Mouse (Mus musculus): ENCODE results near the gene Gle1.
"Not testable (repeated sequence)": the region's sequence is repeated elsewhere in the genome, so short reads cannot be mapped to it uniquely, and the experiment has no call there.

Gle1 gene

GRCm38 (mm10) chr2:29934906-29935599, at the start of gene Gle1:
Gene Gle1 (plus strand): TSS chr2:29935426.
- peak; percentile 71 for ATAC-seq (ENCODE audit: insufficient number of reproducible peaks, low FRiP score, low TSS enrichment)

DNA sequence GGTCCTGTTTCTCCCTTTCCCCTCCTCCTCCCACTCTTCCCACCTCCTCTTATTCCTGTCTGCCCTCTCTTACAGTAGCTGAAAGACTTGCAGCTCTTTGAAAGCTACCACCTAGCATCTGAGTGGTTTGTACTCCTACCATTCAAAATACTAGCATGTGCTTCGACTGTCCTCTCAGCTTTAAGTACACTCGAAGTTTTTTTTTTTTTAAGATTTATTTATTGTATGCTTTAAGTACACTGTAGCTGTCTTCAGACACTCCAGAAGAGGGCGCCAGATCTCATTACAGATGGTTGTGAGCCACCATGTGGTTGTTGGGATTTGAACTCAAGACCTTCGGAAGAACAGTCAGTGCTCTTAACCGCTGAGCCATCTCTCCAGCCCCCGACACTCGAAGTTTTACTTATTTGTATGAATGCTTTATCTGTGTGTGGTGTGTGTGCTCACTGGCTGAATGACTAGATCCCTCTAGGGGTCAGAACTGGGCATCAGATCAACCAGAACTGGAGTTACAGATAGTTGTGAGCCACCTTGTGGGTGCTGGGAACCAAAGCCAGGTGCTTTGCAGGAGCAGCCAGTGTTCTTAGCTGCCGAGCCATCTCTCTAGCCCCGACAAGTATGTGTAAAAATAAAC, 48.5 kb upstream of the Gle1 start:
- ATAC-seq (ENCODE audit: insufficient number of reproducible peaks, low FRiP score, low TSS enrichment) = not testable (repeated sequence)

DNA sequence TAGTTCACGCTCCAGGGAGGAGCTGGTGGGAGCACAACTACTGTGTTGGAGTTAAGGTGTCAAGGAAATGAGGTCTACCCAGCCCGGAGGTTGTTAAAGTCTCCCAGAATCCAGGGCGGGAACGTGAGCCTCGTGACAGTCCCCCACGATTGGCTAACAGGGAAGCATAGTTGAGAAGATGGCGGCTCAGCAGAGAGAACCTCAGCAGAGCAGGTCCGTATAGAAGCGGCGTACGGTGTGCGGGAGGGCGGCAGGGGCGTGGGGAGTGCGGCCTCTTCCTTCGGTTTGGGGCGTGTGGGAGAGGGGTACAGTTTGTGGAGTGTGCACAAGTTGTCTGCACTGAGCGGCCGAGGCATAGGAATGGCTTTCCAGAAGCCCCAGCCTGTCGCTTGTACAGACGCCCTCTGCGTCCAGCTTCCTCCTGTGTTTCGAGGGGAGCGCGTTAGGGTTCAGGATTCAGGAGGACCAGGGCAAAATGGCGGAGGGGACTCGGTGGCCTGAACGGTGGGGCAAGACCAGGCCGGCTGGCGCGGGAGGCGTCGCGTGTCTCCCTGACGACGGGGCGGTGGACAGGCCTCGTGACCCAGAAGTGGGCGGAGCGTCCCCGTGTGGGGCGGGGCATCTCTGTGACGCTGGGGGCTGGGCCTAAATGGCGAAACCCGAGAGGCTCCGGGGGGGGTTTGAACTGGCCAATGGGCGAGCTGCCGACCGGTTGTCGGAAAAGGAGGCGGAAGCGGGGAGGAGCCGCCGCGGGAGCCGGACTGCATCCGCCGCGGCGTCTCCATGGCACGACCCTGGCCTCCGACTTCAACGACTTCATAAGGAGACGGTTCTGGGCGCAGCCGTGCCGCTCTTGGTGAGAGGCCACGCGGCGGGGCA, 45.9 kb upstream of the Gle1 start, which contains the start of gene Odf2:
Odf2 (plus strand) TSS at position 156 of the 879 bp plus-strand sequence.
- peak; percentile 68 for ATAC-seq (ENCODE audit: insufficient number of reproducible peaks, low FRiP score, low TSS enrichment)

- ATAC-seq (ENCODE audit: insufficient number of reproducible peaks, low FRiP score, low TSS enrichment) = peak; percentile 67
Observed at GRCm38 (mm10) chr2:29889991-29890833, 45.0 kb upstream of the Gle1 start.

DNA sequence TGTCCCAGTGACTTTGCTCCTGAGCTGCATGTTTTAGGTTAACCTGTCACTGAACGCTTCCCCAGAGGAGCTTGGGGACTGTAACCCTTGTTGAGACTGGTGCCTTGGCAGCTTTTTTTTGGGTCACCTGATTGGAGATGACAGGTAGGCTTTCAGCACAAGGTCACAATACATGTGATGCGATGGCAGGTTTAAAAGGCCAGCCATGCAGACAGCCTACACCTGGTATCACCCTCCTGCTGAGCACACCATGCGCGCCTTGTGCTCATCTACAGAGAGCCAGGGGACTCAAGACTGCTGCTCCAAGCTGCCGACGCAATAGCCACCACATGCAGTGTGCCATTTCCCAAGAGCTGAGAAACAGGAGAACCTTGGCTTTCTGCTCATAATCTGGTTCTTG, 43.5 kb upstream of the Gle1 start:
- no peak for ATAC-seq (ENCODE audit: insufficient number of reproducible peaks, low FRiP score, low TSS enrichment)

DNA sequence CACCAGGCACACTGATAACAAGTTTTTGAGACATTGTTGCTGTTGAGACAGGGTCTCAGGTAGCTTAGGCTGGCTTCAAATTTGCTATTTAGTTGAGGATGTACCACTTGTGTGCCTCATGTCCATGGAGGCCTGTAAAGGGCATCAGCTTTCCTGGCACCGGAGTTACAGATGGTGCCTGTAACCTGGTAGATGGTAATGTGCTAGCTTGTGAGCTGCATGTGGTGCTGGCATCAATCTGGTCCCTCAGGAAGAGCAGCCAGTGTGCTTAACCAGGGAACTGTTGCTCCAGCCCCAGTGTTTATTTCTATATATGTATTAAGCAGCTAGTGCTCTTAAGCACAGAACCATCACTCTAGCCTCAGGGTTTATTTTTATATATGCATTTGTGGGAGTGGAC, 39.2 kb upstream of the Gle1 start:
- ATAC-seq (ENCODE audit: insufficient number of reproducible peaks, low FRiP score, low TSS enrichment) = no peak

DNA sequence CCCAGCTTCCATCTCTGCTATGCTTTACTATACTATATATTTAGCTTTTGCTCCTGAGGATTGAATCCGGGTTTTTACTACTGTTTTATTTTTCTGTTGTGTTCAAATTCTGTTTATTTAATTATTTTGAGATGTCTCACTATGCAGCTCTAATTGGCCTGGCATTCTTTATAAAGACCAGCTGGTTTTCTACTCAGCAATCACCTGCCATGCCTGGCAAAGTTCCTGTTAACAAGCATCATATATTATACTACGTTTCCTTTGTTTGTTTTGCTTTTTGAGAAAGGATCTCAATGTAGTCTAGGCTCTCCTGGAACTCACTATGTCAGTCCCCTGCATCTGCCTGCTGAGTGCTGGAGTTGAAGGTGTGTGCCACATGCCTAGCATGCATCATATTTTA, 37.9 kb upstream of the Gle1 start:
- no peak for ATAC-seq (ENCODE audit: insufficient number of reproducible peaks, low FRiP score, low TSS enrichment)

DNA sequence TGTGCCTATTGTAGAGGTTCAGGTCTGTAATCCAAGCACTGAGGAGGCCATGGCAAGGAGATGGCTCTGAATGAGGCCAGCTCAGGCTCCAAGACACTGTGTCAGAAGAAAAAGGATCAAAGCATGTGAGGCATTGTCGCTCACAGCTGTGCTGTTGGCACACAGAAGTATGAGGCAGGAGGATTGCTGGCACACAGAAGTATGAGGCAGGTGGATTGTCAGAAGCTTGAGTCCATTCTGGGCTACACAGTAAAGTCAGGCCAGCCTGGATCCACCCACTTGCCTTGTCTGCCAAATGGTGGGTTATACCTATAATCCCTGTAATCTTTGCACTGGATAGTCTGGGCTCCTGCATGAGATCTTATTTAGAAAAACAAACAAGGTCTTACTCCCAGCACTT, 37.1 kb upstream of the Gle1 start:
- no peak for ATAC-seq (ENCODE audit: insufficient number of reproducible peaks, low FRiP score, low TSS enrichment)

- no peak for ATAC-seq (ENCODE audit: insufficient number of reproducible peaks, low FRiP score, low TSS enrichment)
Observed at GRCm38 (mm10) chr2:29902194-29902593, 33.0 kb upstream of the Gle1 start.

GRCm38 (mm10) chr2:29908171-29908570, 27.1 kb upstream of the Gle1 start:
- not testable (repeated sequence) for ATAC-seq (ENCODE audit: insufficient number of reproducible peaks, low FRiP score, low TSS enrichment)

- no peak for ATAC-seq (ENCODE audit: insufficient number of reproducible peaks, low FRiP score, low TSS enrichment)
Observed at GRCm38 (mm10) chr2:29910042-29910441, 25.2 kb upstream of the Gle1 start.

DNA sequence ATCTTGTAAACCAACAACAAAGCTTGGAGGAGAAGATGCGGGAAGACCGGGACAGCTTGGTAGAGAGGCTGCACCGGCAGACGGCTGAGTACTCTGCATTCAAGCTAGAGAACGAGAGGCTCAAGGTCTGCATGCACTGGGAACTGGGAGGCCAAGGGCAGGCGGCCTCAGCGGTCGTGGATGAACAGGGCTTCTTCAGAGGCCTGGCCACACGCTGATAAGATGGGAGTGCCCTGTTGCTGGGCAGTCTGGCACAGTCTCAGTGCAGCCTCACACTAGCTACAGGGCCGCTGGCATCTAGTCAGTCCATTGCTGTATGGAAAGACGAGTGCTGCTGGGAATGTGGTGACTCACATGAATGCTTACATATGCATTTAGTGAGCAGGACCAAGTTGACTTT, 17.6 kb upstream of the Gle1 start:
- no peak for ATAC-seq (ENCODE audit: insufficient number of reproducible peaks, low FRiP score, low TSS enrichment)

- ATAC-seq (ENCODE audit: insufficient number of reproducible peaks, low FRiP score, low TSS enrichment) = no peak
Observed at GRCm38 (mm10) chr2:29922011-29922410, 13.2 kb upstream of the Gle1 start.

- no peak for ATAC-seq (ENCODE audit: insufficient number of reproducible peaks, low FRiP score, low TSS enrichment)
Observed at GRCm38 (mm10) chr2:29926542-29926941, 8.7 kb upstream of the Gle1 start.

DNA sequence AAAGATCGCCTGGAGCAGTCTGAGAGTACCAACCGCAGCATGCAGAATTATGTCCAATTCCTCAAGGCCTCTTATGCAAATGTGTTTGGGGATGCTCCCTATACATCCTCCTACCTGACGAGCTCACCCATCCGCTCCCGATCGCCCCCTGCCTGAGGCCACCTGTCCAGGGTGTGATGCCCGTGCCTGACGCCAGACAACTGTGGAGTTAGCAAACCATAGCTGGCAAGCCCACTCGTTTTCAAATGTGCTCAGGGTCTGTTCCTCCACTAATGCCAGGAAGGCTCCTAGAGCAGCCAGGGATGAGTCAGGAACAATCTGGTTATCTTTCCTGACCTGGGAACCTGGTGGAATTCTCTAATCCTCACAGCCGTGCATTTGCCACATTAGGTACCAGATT, 4.7 kb upstream of the Gle1 start:
- ATAC-seq (ENCODE audit: insufficient number of reproducible peaks, low FRiP score, low TSS enrichment) = peak; percentile 90

- no peak for ATAC-seq (ENCODE audit: insufficient number of reproducible peaks, low FRiP score, low TSS enrichment)
Observed at GRCm38 (mm10) chr2:29931194-29931593, 4.0 kb upstream of the Gle1 start.

DNA sequence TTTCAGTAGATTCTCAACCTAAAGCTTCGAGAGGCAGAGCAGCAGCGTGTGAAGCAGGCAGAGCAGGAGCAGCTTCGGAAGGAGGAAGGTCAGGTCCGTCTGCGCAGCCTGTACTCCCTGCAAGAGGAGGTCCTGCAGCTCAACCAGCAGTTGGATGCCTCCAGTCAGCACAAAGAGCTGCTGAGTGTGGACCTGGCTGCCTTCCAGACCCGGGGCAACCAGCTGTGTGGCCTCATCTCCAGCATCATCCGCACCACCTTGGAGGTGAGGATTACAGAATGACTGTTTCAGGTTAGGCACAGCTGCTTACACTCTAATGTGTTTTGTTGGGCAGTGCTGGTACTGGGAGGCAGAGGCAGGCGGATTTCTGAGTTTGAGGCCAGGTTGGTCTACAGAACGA, 4.8 kb downstream of the Gle1 start:
- no peak for ATAC-seq (ENCODE audit: insufficient number of reproducible peaks, low FRiP score, low TSS enrichment)

- no peak for ATAC-seq (ENCODE audit: insufficient number of reproducible peaks, low FRiP score, low TSS enrichment)
Observed at GRCm38 (mm10) chr2:29940826-29941225, 5.6 kb downstream of the Gle1 start.

GRCm38 (mm10) chr2:29944723-29945122, 9.5 kb downstream of the Gle1 start:
- ATAC-seq (ENCODE audit: insufficient number of reproducible peaks, low FRiP score, low TSS enrichment) = no peak

GRCm38 (mm10) chr2:29948896-29949295, 13.7 kb downstream of the Gle1 start:
- no peak for ATAC-seq (ENCODE audit: insufficient number of reproducible peaks, low FRiP score, low TSS enrichment)

Data from cerebellum, adult (tissue).